Mouse (Mus musculus): ENCODE measurements around the gene Ss18l1. TPM values are rescaled to one million over a fixed set of nuclear protein-coding genes. Genes with fewer than 3 reads are reported as not detected.

The Ss18l1 gene
- total and polyA plus RNA-seq, 2 experiments, result 2.0 to 4.6 TPM

DNA sequence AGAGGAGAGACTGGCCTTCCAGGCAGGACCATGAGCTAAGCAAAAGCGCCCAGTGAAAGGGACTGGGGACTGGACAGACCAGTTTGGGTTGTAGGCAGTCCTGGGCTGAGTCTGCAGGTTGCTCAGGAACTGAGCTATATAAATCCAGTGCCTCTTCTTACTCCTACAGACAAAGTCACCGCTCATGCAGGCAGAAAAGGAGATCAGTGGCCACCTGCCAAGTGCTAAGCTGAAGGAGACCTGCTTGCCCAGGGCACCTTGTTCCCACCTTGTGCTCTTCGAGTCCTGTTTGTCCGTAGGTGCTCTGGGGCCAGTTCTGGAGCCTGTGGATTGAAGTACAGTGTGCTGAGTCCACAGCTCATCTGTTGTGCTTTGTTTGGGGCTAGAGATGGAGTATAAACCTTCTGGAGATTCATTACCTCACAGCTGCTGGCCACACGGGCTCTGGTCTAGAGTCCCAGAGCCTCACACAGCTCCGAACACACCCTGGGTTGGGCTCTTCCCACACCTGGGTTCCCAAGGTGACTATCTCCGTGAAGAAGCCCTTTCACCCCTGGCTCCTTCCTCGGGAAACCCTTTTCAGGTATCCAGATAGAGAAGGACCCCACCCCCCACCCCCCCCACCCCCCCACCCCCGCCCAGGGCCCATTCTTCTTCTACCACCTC lies 35.8 kb upstream of the Ss18l1 start:
- Histone ChIP-seq H3K27ac (replicated peaks; ENCODE audit: insufficient read depth, low read depth, low read length) (no peak overlapping the region), H3K4me3 (ENCODE audit: insufficient read depth, low read depth, low read length) (no peak overlapping the region), H3K9ac (ENCODE audit: low read depth, low read length) (no peak overlapping the region), H3K27me3 (ENCODE audit: control insufficient read depth, insufficient read depth, low read length) (0 out of 2 replicates have a peak, but pooled peaks cover 7% of the 10 kb centered on the region), H3K79me2 (ENCODE audit: control insufficient read depth, insufficient read depth, low read length) (no peaks in the 10 kb centered on the region), H3K36me3 (ENCODE audit: control insufficient read depth, insufficient read depth, low read length) (no peaks in the 10 kb centered on the region), H3K4me1 (ENCODE audit: control insufficient read depth, insufficient read depth, low read length) (no peaks in the 10 kb centered on the region)
- TF ChIP-seq POLR2A (IDR thresholded peaks at IDR 0.05; ENCODE audit: extremely low read depth, insufficient read depth, low read length) (no peak), CTCF (IDR thresholded peaks at IDR 0.05; ENCODE audit: low read depth, low read length) (no peak)
- WGBS, result 33% methylated on average over 9 of the region's 9 CpGs
- no peak for DNase-seq (ENCODE audit: extremely low read depth, low read depth, low spot score)

DNA sequence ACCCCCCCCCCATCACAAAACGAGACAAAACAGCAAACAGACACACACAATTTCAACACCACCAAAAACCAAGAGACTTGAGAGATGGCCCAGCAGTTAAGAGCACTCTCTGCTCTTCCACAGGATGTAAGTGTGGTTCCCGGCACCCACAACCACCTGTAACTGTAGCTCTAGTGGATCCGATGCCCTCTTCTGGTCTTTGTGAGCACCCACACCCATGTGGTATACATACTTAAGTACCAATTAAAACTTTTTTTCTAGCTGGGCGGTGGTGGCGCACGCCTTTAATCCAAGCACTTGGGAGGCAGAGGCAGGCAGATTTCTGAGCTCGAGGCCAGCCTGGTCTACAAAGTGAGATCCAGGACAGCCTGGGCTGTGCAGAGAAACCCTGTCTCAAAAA lies 31.6 kb upstream of the Ss18l1 start:
- Histone ChIP-seq H3K27ac (replicated peaks; ENCODE audit: insufficient read depth, low read depth, low read length) (no peak overlapping the region), H3K36me3 (ENCODE audit: control insufficient read depth, insufficient read depth, low read length) (no peaks in the 10 kb centered on the region), H3K9ac (ENCODE audit: low read depth, low read length) (no peak overlapping the region), H3K4me3 (ENCODE audit: insufficient read depth, low read depth, low read length) (no peak overlapping the region), H3K79me2 (ENCODE audit: control insufficient read depth, insufficient read depth, low read length) (no peaks in the 10 kb centered on the region), H3K4me1 (ENCODE audit: control insufficient read depth, insufficient read depth, low read length) (no peaks in the 10 kb centered on the region), H3K27me3 (ENCODE audit: control insufficient read depth, insufficient read depth, low read length) (0 out of 2 replicates have a peak, but pooled peaks cover 7% of the 10 kb centered on the region)
- 94% methylated on average over 7 of the region's 7 CpGs for whole genome bisulfite sequencing
- TF ChIP-seq CTCF (IDR thresholded peaks at IDR 0.05; ENCODE audit: low read depth, low read length) (no peak), POLR2A (IDR thresholded peaks at IDR 0.05; ENCODE audit: extremely low read depth, insufficient read depth, low read length) (no peak)
- DNase-seq (ENCODE audit: extremely low read depth, low read depth, low spot score), result no peak

DNA sequence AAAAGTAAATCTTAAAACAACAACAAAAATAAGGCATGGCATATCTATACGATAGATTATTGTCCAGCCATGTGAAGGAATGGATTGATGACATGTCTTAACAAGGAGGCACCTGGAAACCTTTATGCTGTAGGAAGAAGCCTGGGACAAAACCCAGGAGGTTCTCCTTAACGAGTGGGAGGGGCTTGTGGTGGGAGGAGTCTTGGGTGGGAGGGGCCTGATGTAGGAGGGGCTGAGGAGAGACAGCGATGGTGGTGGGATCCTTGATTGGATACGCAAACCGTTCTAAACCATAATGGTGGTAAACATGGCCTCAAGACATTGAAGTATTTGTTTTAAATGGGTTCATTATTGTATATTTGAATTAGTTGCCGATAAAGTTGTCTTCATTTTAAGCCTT lies 30.9 kb upstream of the Ss18l1 start:
- no peaks in the 10 kb centered on the region for H3K4me1 ChIP-seq (ENCODE audit: control insufficient read depth, insufficient read depth, low read length)
- TF ChIP-seq CTCF (IDR thresholded peaks at IDR 0.05; ENCODE audit: low read depth, low read length) (no peak), POLR2A (IDR thresholded peaks at IDR 0.05; ENCODE audit: extremely low read depth, insufficient read depth, low read length) (no peak)
- no peak overlapping the region for H3K4me3 ChIP-seq (ENCODE audit: insufficient read depth, low read depth, low read length)
- no peak overlapping the region for H3K9ac ChIP-seq (ENCODE audit: low read depth, low read length)
- H3K36me3 ChIP-seq (ENCODE audit: control insufficient read depth, insufficient read depth, low read length), result no peaks in the 10 kb centered on the region
- 85% methylated on average over 6 of the region's 6 CpGs for WGBS
- H3K27me3 ChIP-seq (ENCODE audit: control insufficient read depth, insufficient read depth, low read length), result 0 out of 2 replicates have a peak, but pooled peaks cover 5% of the 10 kb centered on the region
- H3K79me2 ChIP-seq (ENCODE audit: control insufficient read depth, insufficient read depth, low read length), result no peaks in the 10 kb centered on the region
- H3K27ac ChIP-seq (replicated peaks; ENCODE audit: insufficient read depth, low read depth, low read length), result no peak overlapping the region
- DNase-seq (ENCODE audit: extremely low read depth, low read depth, low spot score), result no peak

DNA sequence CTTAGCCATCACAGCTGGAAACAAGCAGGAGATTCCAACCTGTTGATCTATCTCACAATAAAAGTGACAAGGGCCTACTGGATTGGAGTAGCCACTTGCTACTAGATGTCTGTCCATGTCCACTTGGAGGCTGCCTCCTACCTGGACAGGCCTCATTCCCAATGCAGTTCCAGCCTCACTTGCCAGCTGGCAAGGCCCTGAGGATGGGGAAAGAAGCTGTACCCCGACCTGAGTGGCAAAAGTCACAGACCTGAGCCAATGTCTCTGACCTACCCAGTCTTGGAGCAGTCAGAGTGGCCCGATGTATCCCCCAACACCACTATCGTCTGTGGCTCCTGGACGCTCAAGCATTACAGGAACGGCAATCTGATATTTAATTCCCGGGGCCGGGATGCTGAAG lies 28.6 kb upstream of the Ss18l1 start:
- 81% methylated on average over 7 of the region's 7 CpGs for WGBS
- Histone ChIP-seq H3K4me3 (ENCODE audit: insufficient read depth, low read depth, low read length) (no peak overlapping the region), H3K4me1 (ENCODE audit: control insufficient read depth, insufficient read depth, low read length) (no peaks in the 10 kb centered on the region), H3K36me3 (ENCODE audit: control insufficient read depth, insufficient read depth, low read length) (no peaks in the 10 kb centered on the region), H3K27me3 (ENCODE audit: control insufficient read depth, insufficient read depth, low read length) (no peaks in the 10 kb centered on the region), H3K79me2 (ENCODE audit: control insufficient read depth, insufficient read depth, low read length) (no peaks in the 10 kb centered on the region), H3K9ac (ENCODE audit: low read depth, low read length) (no peak overlapping the region), H3K27ac (replicated peaks; ENCODE audit: insufficient read depth, low read depth, low read length) (no peak overlapping the region)
- DNase-seq (ENCODE audit: extremely low read depth, low read depth, low spot score), result peak; percentile 58
- TF ChIP-seq CTCF (IDR thresholded peaks at IDR 0.05; ENCODE audit: low read depth, low read length) (no peak), POLR2A (IDR thresholded peaks at IDR 0.05; ENCODE audit: extremely low read depth, insufficient read depth, low read length) (no peak)

DNA sequence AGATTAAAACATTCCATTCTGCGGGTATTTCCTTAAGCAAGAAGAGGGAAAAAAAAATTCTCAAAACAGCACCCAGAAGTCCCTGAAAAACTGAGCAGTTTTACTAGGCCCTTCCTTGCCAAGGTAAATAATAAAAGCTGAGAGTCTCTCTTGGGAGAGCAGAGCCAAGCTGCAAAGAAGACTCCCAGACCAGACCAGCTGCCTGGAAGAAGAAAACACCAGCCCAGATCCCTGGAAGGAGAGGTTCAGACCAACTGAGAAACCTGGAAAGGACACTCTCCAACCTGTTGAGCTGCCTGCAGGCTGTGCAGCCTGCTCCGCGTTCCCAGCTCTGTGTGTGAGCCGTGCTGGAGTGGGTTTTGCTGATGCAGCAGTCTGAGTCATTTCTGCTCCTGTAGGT lies 24.7 kb upstream of the Ss18l1 start:
- 67% methylated on average over 4 of the region's 4 CpGs for WGBS
- H3K9ac ChIP-seq (ENCODE audit: low read depth, low read length), result no peak overlapping the region
- H3K4me1 ChIP-seq (ENCODE audit: control insufficient read depth, insufficient read depth, low read length), result no peaks in the 10 kb centered on the region
- no peak for DNase-seq (ENCODE audit: extremely low read depth, low read depth, low spot score)
- H3K27me3 ChIP-seq (ENCODE audit: control insufficient read depth, insufficient read depth, low read length), result no peaks in the 10 kb centered on the region
- H3K36me3 ChIP-seq (ENCODE audit: control insufficient read depth, insufficient read depth, low read length), result no peaks in the 10 kb centered on the region
- no peak overlapping the region for H3K4me3 ChIP-seq (ENCODE audit: insufficient read depth, low read depth, low read length)
- TF ChIP-seq POLR2A (IDR thresholded peaks at IDR 0.05; ENCODE audit: extremely low read depth, insufficient read depth, low read length) (no peak), CTCF (IDR thresholded peaks at IDR 0.05; ENCODE audit: low read depth, low read length) (no peak)
- no peaks in the 10 kb centered on the region for H3K79me2 ChIP-seq (ENCODE audit: control insufficient read depth, insufficient read depth, low read length)
- no peak overlapping the region for H3K27ac ChIP-seq (replicated peaks; ENCODE audit: insufficient read depth, low read depth, low read length)

DNA sequence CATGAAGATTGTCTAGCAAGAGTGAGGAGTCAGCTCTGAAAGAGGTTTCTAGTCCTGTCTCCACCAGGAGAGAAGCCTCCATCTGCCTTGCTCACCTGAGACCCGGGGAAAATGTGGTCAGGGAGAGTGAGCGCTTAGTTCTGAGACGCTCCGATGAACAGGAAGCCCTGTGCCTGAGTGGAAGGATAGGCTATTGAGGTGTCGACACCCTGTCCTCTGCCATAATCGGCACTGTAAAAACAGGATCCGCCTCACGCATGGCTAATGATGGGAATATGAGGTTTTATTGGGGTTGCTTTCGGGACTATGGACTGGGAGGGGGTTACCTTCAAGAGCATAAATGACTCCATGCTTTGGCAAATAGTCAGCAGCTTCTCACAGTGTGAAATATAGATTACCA lies 23.7 kb upstream of the Ss18l1 start:
- Histone ChIP-seq H3K4me3 (ENCODE audit: insufficient read depth, low read depth, low read length) (no peak overlapping the region), H3K27me3 (ENCODE audit: control insufficient read depth, insufficient read depth, low read length) (no peaks in the 10 kb centered on the region), H3K4me1 (ENCODE audit: control insufficient read depth, insufficient read depth, low read length) (no peaks in the 10 kb centered on the region), H3K79me2 (ENCODE audit: control insufficient read depth, insufficient read depth, low read length) (no peaks in the 10 kb centered on the region), H3K27ac (replicated peaks; ENCODE audit: insufficient read depth, low read depth, low read length) (no peak overlapping the region), H3K9ac (ENCODE audit: low read depth, low read length) (no peak overlapping the region), H3K36me3 (ENCODE audit: control insufficient read depth, insufficient read depth, low read length) (no peaks in the 10 kb centered on the region)
- no peak for DNase-seq (ENCODE audit: extremely low read depth, low read depth, low spot score)
- 89% methylated on average over 9 of the region's 9 CpGs for WGBS
- TF ChIP-seq POLR2A (IDR thresholded peaks at IDR 0.05; ENCODE audit: extremely low read depth, insufficient read depth, low read length), result no peak
- TF ChIP-seq CTCF (IDR thresholded peaks at IDR 0.05; ENCODE audit: low read depth, low read length), result no peak

Measured in liver, adult 2 months (tissue).